Comparison of ENCODE assay signal across 23 mouse cellular contexts in genomic region chr3:122659261-122659917, GRCm38 (mm10). TPM values are rescaled to one million over a fixed set of nuclear protein-coding genes. Genes with fewer than 3 reads are reported as not detected.
DNase-seq lines count a peak whose midpoint lies in the region; ATAC-seq lines count a peak whose summit lies in the region.
"Had no signal": no experiment of that assay in that cellular context is flagged by ENCODE, and none has a peak within 500 bp of the region (broad histone marks: within the 10 kb centered on the region; RNA-seq: fewer than 3 reads in every experiment).

No protein-coding gene starts in this region.

- H3K36me3 ChIP-seq in intestine, embryonic 14.5 days (ENCODE audit: control insufficient read depth, insufficient read depth, low read length) = no peaks in the 10 kb centered on the region
- no peaks in the 10 kb centered on the region for H3K36me3 ChIP-seq in intestine, embryonic 16.5 days (ENCODE audit: control insufficient read depth, insufficient read depth, low read length)
- no peaks in the 10 kb centered on the region for H3K36me3 ChIP-seq in midbrain, embryonic 10.5 days
- H3K36me3 ChIP-seq: embryonic facial prominence, embryonic 13.5 days; embryonic facial prominence, embryonic 15.5 days; forebrain, embryonic 10.5 days; forebrain, embryonic 12.5 days had no signal

- H3K4me3 ChIP-seq in intestine, embryonic 14.5 days (ENCODE audit: low read depth, low read length) = no peak overlapping the region
- no peak overlapping the region for H3K4me3 ChIP-seq in intestine, embryonic 16.5 days (ENCODE audit: low read length)
- H3K4me3 ChIP-seq in midbrain, embryonic 10.5 days = no peak overlapping the region
- H3K4me3 ChIP-seq: embryonic facial prominence, embryonic 13.5 days; embryonic facial prominence, embryonic 15.5 days; erythroblast, embryonic 14.5 days; forebrain, embryonic 10.5 days; forebrain, embryonic 12.5 days had no signal

- no peak overlapping the region for H3K4me2 ChIP-seq in intestine, embryonic 14.5 days (ENCODE audit: low read length)
- no peak overlapping the region for H3K4me2 ChIP-seq in intestine, embryonic 16.5 days (ENCODE audit: low read depth, low read length)
- H3K4me2 ChIP-seq: embryonic facial prominence, embryonic 13.5 days; embryonic facial prominence, embryonic 15.5 days; forebrain, embryonic 12.5 days had no signal

- H3K27ac ChIP-seq in intestine, embryonic 14.5 days (ENCODE audit: low read depth) = no peak overlapping the region
- H3K27ac ChIP-seq in intestine, embryonic 16.5 days (ENCODE audit: low read length) = no peak overlapping the region
- H3K27ac ChIP-seq in midbrain, embryonic 10.5 days (replicated peaks) = no peak overlapping the region
- H3K27ac ChIP-seq: embryonic facial prominence, embryonic 13.5 days; embryonic facial prominence, embryonic 15.5 days; forebrain, embryonic 10.5 days; forebrain, embryonic 12.5 days had no signal

- H3K4me1 ChIP-seq in intestine, embryonic 14.5 days (replicated peaks; ENCODE audit: control insufficient read depth, insufficient read depth, low read length) = no peaks in the 10 kb centered on the region
- H3K4me1 ChIP-seq in intestine, embryonic 16.5 days (ENCODE audit: control insufficient read depth, insufficient read depth, low read length) = no peaks in the 10 kb centered on the region; the same call in 1 of the 2 replicates
- no peaks in the 10 kb centered on the region for H3K4me1 ChIP-seq in midbrain, embryonic 10.5 days
- H3K4me1 ChIP-seq: embryonic facial prominence, embryonic 15.5 days; forebrain, embryonic 10.5 days; forebrain, embryonic 12.5 days had no signal

- intact Hi-C loops in left cerebral cortex, postnatal 25 days (cut with DNase I) = no loop called here

- 74% methylated on average over 5 of the region's 5 CpGs for WGBS in intestine, embryonic 14.5 days
- WGBS in intestine, embryonic 16.5 days = 65% methylated on average over 5 of the region's 5 CpGs
- 89% methylated on average over 5 of the region's 5 CpGs for WGBS in midbrain, embryonic 10.5 days

- H3K9ac ChIP-seq in intestine, embryonic 14.5 days (ENCODE audit: low read length) = no peak overlapping the region
- H3K9ac ChIP-seq in intestine, embryonic 16.5 days (ENCODE audit: low read depth, low read length) = no peak overlapping the region
- H3K9ac ChIP-seq: embryonic facial prominence, embryonic 13.5 days; embryonic facial prominence, embryonic 15.5 days; forebrain, embryonic 12.5 days had no signal

- 0 out of 2 replicates have a peak, but pooled peaks have one; percentile 62 for ATAC-seq in intestine, embryonic 14.5 days (replicated peaks; ENCODE audit: low FRiP score, low TSS enrichment, low read depth)
- peak; percentile 81 for ATAC-seq in intestine, embryonic 16.5 days
- ATAC-seq: forebrain, embryonic 14.5 days; forebrain, embryonic 16.5 days had no signal

- peaks cover 2% of the 10 kb centered on the region; the same call in 1 of the 2 replicates for H3K9me3 ChIP-seq in intestine, embryonic 14.5 days (ENCODE audit: control insufficient read depth, low read length)
- no peaks in the 10 kb centered on the region for H3K9me3 ChIP-seq in intestine, embryonic 16.5 days (ENCODE audit: control insufficient read depth, low read length)
- no peaks in the 10 kb centered on the region for H3K9me3 ChIP-seq in midbrain, embryonic 10.5 days (replicated peaks)
- H3K9me3 ChIP-seq: embryonic facial prominence, embryonic 13.5 days; embryonic facial prominence, embryonic 15.5 days; forebrain, embryonic 10.5 days; forebrain, embryonic 12.5 days had no signal

- H3K27me3 ChIP-seq in intestine, embryonic 14.5 days (replicated peaks; ENCODE audit: control insufficient read depth, insufficient read depth, low read length) = no peaks in the 10 kb centered on the region
- H3K27me3 ChIP-seq in intestine, embryonic 16.5 days (replicated peaks; ENCODE audit: control insufficient read depth, insufficient read depth, low read length) = no peaks in the 10 kb centered on the region
- H3K27me3 ChIP-seq in midbrain, embryonic 10.5 days (ENCODE audit: low read depth, poor library complexity, severe bottlenecking) = no peaks in the 10 kb centered on the region
- H3K27me3 ChIP-seq: embryonic facial prominence, embryonic 13.5 days; embryonic facial prominence, embryonic 15.5 days; forebrain, embryonic 12.5 days had no signal

- peak; percentile 14 for DNase-seq in adipocyte (ENCODE audit: low spot score)
- DNase-seq in intestine, embryonic 14.5 days (ENCODE audit: low spot score) = no peak
- no peak for DNase-seq in midbrain, embryonic 10.5 days (ENCODE audit: low spot score)
- DNase-seq in cerebellum, adult 18-20 months = no peak
- DNase-seq in left cerebral cortex, postnatal 25 days (ENCODE audit: low spot score in 2 of 2) = no peak
- DNase-seq: adrenal gland, adult 8-10 months; adrenal gland, postnatal 14 days; adrenal gland, postnatal 36 days; cerebellum, adult 11-12 months; cerebellum, adult 8-10 months; cerebellum, adult 9-11 months; cerebellum, postnatal 14 days; cerebellum, postnatal 36 days; embryo, embryonic 11 days had no signal

RNA-seq across cellular contexts. Expression of gene Fnbp1l, which starts 39.9 kb away (rescaled TPM):
- 52.9 and 53.3 TPM in 2 replicates for polyA plus RNA-seq in intestine, embryonic 14.5 days (2014; fragmentation: Nextera tagmentation; extraction: Ambion mirVana)
- polyA plus RNA-seq in intestine, embryonic 16.5 days (2015; fragmentation: Nextera tagmentation; extraction: Ambion mirVana) = 26.3 and 29.6 TPM in 2 replicates
- polyA plus RNA-seq in midbrain, embryonic 10.5 days (2016; fragmentation: Nextera tagmentation; extraction: Ambion mirVana) = 50.5 and 62.7 TPM in 2 replicates
- 100 to 1,000 TPM; 110 to 118 TPM for total RNA-seq in left cerebral cortex, postnatal 25 days (2021)
- total RNA-seq: MEL had no signal
- polyA plus RNA-seq: erythroblast, embryonic 14.5 days had no signal
